Mouse (Mus musculus): ENCODE results near the gene Itga5. TPM values are rescaled to one million over a fixed set of nuclear protein-coding genes. Genes with fewer than 3 reads are reported as not detected.

Itga5 gene
- total and polyA plus RNA-seq, 3 experiments: 0.17 to 1.8 (median 0.28) TPM

- H3K4me1 ChIP-seq (ENCODE audit: control insufficient read depth in 1 of 2, insufficient read depth in 2 of 2): peaks cover 16 to 91% of the 10 kb centered on the region in 2 experiments
- H3K27ac ChIP-seq (ENCODE audit: insufficient read depth, low read depth): no peak overlapping the region
- DNase-seq (ENCODE audit: extremely low read depth): no peak
- H3K9ac ChIP-seq (ENCODE audit: insufficient read depth, low read depth): no peak overlapping the region
- H3K27me3 ChIP-seq (replicated peaks): peaks cover 5% of the 10 kb centered on the region
- H3K36me3 ChIP-seq (replicated peaks in 1 of 2; ENCODE audit: control insufficient read depth in 1 of 2, insufficient read depth in 1 of 2, low read length in 1 of 2): peaks cover 8 to 28% of the 10 kb centered on the region in 2 experiments
- dilution Hi-C loops (cut with MboI; ENCODE audit: extremely low pct_ligation_motif_present, extremely low pct_unique_long_range_greater_than_20kb, low sequenced_read_pairs): no loop called here
- in situ Hi-C loops (cut with MboI; ENCODE audit: low pct_ligation_motif_present, low pct_unique_long_range_greater_than_20kb, low sequenced_read_pairs): no loop called here
- H3K4me3 ChIP-seq (replicated peaks in 1 of 3; ENCODE audit: low read depth in 2 of 3, low read length in 2 of 3, poor library complexity in 1 of 3): no peak overlapping the region
- no peaks in the 10 kb centered on the region for H3K79me2 ChIP-seq (replicated peaks; ENCODE audit: control insufficient read depth, extremely low read depth, insufficient read depth, poor library complexity, severe bottlenecking)
- H3K4me2 ChIP-seq (ENCODE audit: insufficient read depth, low read depth, poor library complexity, severe bottlenecking): no peak overlapping the region
- TF ChIP-seq ELF1 (IDR thresholded peaks at IDR 0.05; ENCODE audit: low read depth, low read length) (no peak), TBP (conservative IDR thresholded peaks at IDR 0.05; ENCODE audit: low read depth, low read length) (no peak), JUND (conservative IDR thresholded peaks at IDR 0.05; ENCODE audit: low read depth, low read length) (no peak), IRF4 (IDR thresholded peaks at IDR 0.05; ENCODE audit: low read depth, low read length) (no peak), GABPA (IDR thresholded peaks at IDR 0.05; ENCODE audit: insufficient replicate concordance, low read depth, low read length) (no peak), EP300 (IDR thresholded peaks at IDR 0.05; ENCODE audit: low read length) (no peak), CTCF (conservative IDR thresholded peaks at IDR 0.05 in 1 of 2, IDR thresholded peaks at IDR 0.05 in 1 of 2; ENCODE audit: low read depth in 2 of 2, low read length in 2 of 2) (no peak)
- no peaks in the 10 kb centered on the region for H3K9me3 ChIP-seq (replicated peaks; ENCODE audit: low read length)
Measured at GRCm38 (mm10) chr15:103302341-103303021, 64.1 kb downstream of the Itga5 start.

GRCm38 (mm10) chr15:103301547-103302340, 64.8 kb downstream of the Itga5 start:
- in situ Hi-C loops (cut with MboI; ENCODE audit: low pct_ligation_motif_present, low pct_unique_long_range_greater_than_20kb, low sequenced_read_pairs): no loop called here

DNA sequence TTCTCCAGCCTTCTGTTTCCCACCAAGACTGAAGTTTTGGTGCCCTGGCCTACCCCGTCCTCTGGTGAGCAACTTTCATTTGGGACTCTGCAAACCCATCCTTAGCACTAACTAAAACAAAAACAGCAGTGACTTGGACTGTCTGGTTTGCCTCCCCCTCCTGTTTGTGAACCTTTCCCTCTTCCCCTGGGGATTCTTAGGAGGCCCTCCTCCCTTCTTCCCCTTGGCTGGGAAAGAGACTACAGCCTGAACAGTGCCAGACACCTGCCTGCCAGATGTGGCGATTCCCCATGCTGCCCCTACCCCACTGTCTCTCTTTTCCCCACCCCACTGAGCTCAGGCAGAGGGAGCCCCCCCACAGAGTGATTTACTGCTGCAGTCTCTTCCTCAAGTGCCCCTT, 65.5 kb downstream of the Itga5 start:
- H3K27ac ChIP-seq (ENCODE audit: insufficient read depth, low read depth): no peak overlapping the region
- no peaks in the 10 kb centered on the region for H3K79me2 ChIP-seq (replicated peaks; ENCODE audit: control insufficient read depth, extremely low read depth, insufficient read depth, poor library complexity, severe bottlenecking)
- no peak for DNase-seq (ENCODE audit: extremely low read depth)
- H3K4me2 ChIP-seq (ENCODE audit: insufficient read depth, low read depth, poor library complexity, severe bottlenecking): no peak overlapping the region
- H3K27me3 ChIP-seq (replicated peaks): peaks cover 5% of the 10 kb centered on the region
- in situ Hi-C loops (cut with MboI; ENCODE audit: low pct_ligation_motif_present, low pct_unique_long_range_greater_than_20kb, low sequenced_read_pairs) (no loop called here), dilution Hi-C loops (cut with MboI; ENCODE audit: extremely low pct_ligation_motif_present, extremely low pct_unique_long_range_greater_than_20kb, low sequenced_read_pairs) (no loop called here)
- peaks cover 16 to 88% of the 10 kb centered on the region in 2 experiments for H3K4me1 ChIP-seq (ENCODE audit: control insufficient read depth in 1 of 2, insufficient read depth in 2 of 2)
- TF ChIP-seq MEF2A (IDR thresholded peaks at IDR 0.05; ENCODE audit: borderline replicate concordance, low read depth, low read length) (no peak), KAT2A (IDR thresholded peaks at IDR 0.05; ENCODE audit: insufficient replicate concordance, low read length) (no peak), CHD2 (IDR thresholded peaks at IDR 0.05; ENCODE audit: low read length) (no peak), MAZ (IDR thresholded peaks at IDR 0.05; ENCODE audit: low read depth, low read length) (no peak), POLR2A (IDR thresholded peaks at IDR 0.05; ENCODE audit: low read depth, low read length) (no peak), MXI1 (IDR thresholded peaks at IDR 0.05; ENCODE audit: low read depth, low read length) (no peak), ZKSCAN1 (IDR thresholded peaks at IDR 0.05; ENCODE audit: borderline replicate concordance, low read depth, low read length) (no peak), NRF1 (IDR thresholded peaks at IDR 0.05; ENCODE audit: low read depth, low read length) (no peak), PAX5 (IDR thresholded peaks at IDR 0.05; ENCODE audit: low read length) (no peak), EP300 (IDR thresholded peaks at IDR 0.05; ENCODE audit: low read length) (no peak), USF2 (conservative IDR thresholded peaks at IDR 0.05; ENCODE audit: low read depth, low read length) (no peak), ELF1 (IDR thresholded peaks at IDR 0.05; ENCODE audit: low read depth, low read length) (no peak), ETS1 (conservative IDR thresholded peaks at IDR 0.05; ENCODE audit: low read depth, low read length) (no peak), ZMIZ1 (IDR thresholded peaks at IDR 0.05; ENCODE audit: low read depth, low read length) (no peak), UBTF (IDR thresholded peaks at IDR 0.05; ENCODE audit: low read depth, low read length) (no peak), E2F4 (IDR thresholded peaks at IDR 0.05; ENCODE audit: insufficient replicate concordance, low read depth, low read length) (no peak), ZNF384 (IDR thresholded peaks at IDR 0.05; ENCODE audit: low read depth, low read length) (no peak)
- no peak overlapping the region for H3K4me3 ChIP-seq (replicated peaks in 1 of 3; ENCODE audit: low read depth in 2 of 3, low read length in 2 of 3, poor library complexity in 1 of 3)
- H3K9me3 ChIP-seq (replicated peaks; ENCODE audit: low read length): no peaks in the 10 kb centered on the region
- H3K9ac ChIP-seq (ENCODE audit: insufficient read depth, low read depth): no peak overlapping the region
- peaks cover 15 to 43% of the 10 kb centered on the region in 2 experiments for H3K36me3 ChIP-seq (replicated peaks in 1 of 2; ENCODE audit: control insufficient read depth in 1 of 2, insufficient read depth in 1 of 2, low read length in 1 of 2)

More at GRCm38 (mm10) chr15:103301547-103302340, 64.8 kb downstream of the Itga5 start:
- no peak overlapping the region for H3K27ac ChIP-seq (ENCODE audit: insufficient read depth, low read depth)
- no peak overlapping the region for H3K4me2 ChIP-seq (ENCODE audit: insufficient read depth, low read depth, poor library complexity, severe bottlenecking)
- DNase-seq (ENCODE audit: extremely low read depth): no peak
- dilution Hi-C loops (cut with MboI; ENCODE audit: extremely low pct_ligation_motif_present, extremely low pct_unique_long_range_greater_than_20kb, low sequenced_read_pairs): no loop called here
- H3K36me3 ChIP-seq (replicated peaks in 1 of 2; ENCODE audit: control insufficient read depth in 1 of 2, insufficient read depth in 1 of 2, low read length in 1 of 2): peaks cover 13 to 36% of the 10 kb centered on the region in 2 experiments
- no peak for TF ChIP-seq JUND (conservative IDR thresholded peaks at IDR 0.05; ENCODE audit: low read depth, low read length)
- TF ChIP-seq HCFC1 (IDR thresholded peaks at IDR 0.05; ENCODE audit: low read depth, low read length): no peak
- no peak for TF ChIP-seq TBP (conservative IDR thresholded peaks at IDR 0.05; ENCODE audit: low read depth, low read length)
- TF ChIP-seq RAD21 (IDR thresholded peaks at IDR 0.05; ENCODE audit: low read depth, low read length): no peak
- H3K9me3 ChIP-seq (replicated peaks; ENCODE audit: low read length): no peaks in the 10 kb centered on the region
- peaks cover 16 to 91% of the 10 kb centered on the region in 2 experiments for H3K4me1 ChIP-seq (ENCODE audit: control insufficient read depth in 1 of 2, insufficient read depth in 2 of 2)
- no peak overlapping the region for H3K4me3 ChIP-seq (replicated peaks in 1 of 3; ENCODE audit: low read depth in 2 of 3, low read length in 2 of 3, poor library complexity in 1 of 3)
- H3K27me3 ChIP-seq (replicated peaks): peaks cover 5% of the 10 kb centered on the region
- no peaks in the 10 kb centered on the region for H3K79me2 ChIP-seq (replicated peaks; ENCODE audit: control insufficient read depth, extremely low read depth, insufficient read depth, poor library complexity, severe bottlenecking)
- H3K9ac ChIP-seq (ENCODE audit: insufficient read depth, low read depth): no peak overlapping the region
